Mouse (Mus musculus): ENCODE measurements at regions not wholly inside any gene's neighbourhood (a gene's known extent, or its start where the extent isn't known, plus 50 kb on each side); places are given as distances from the start of the nearest gene placed in this dataset.

- TF ChIP-seq CTCF (IDR thresholded peaks at IDR 0.05; ENCODE audit: extremely low read depth, insufficient read length, insufficient replicate concordance, low read depth, low read length), result no peak
- TF ChIP-seq POLR2A (IDR thresholded peaks at IDR 0.05; ENCODE audit: low read depth, low read length), result no peak
Observed at GRCm38 (mm10) chr1:128687236-128687927, 95.3 kb upstream of the Cxcr4 start.

Data from small intestine, adult 2 months (tissue).